Mouse (Mus musculus): ENCODE results near the gene Wfdc6b. TPM values are rescaled to one million over a fixed set of nuclear protein-coding genes. Genes with fewer than 3 reads are reported as not detected.

The Wfdc6b gene
- polyA plus RNA-seq, 1 experiment from 2014 or later = not detected

DNA sequence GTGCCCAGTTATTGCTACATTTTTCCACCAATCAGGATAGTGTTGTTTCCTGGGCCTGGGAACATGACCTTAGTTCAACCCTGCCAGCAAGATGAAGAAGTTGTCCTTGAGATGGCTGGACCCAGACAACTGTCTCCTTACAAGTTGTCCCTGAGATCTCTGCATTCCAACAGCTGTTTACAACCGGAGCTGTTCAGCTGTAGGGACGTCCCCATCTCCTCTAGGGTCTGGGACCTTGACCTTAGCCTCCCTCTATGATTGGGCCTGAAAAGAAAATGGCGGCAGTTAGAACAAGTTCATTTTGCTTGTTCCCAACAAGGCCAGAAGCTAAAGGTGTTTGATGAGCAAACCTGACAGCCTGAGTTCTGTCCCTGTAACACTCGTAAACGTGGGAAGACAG, 5.7 kb downstream of the Wfdc6b start:
- Histone ChIP-seq H3K4me1 (no peaks in the 10 kb centered on the region), H3K9ac (no peak overlapping the region), H3K4me3 (no peak overlapping the region), H3K27ac (no peak overlapping the region), H3K36me3 (no peaks in the 10 kb centered on the region), H3K9me3 (no peaks in the 10 kb centered on the region), H3K4me2 (replicated peaks) (no peak overlapping the region), H3K27me3 (replicated peaks) (no peaks in the 10 kb centered on the region)
- WGBS = 77% methylated on average over 5 of the region's 5 CpGs
- ATAC-seq (ENCODE audit: low FRiP score, low read depth) = no peak

GRCm38 (mm10) chr2:164621775-164622174, 8.5 kb downstream of the Wfdc6b start:
- H3K9ac ChIP-seq = no peak overlapping the region
- no peak overlapping the region for H3K4me2 ChIP-seq (replicated peaks)
- 86% methylated on average over 4 of the region's 4 CpGs for WGBS
- H3K9me3 ChIP-seq = no peaks in the 10 kb centered on the region
- ATAC-seq (ENCODE audit: low FRiP score, low read depth) = no peak
- H3K4me1 ChIP-seq = no peaks in the 10 kb centered on the region
- no peak overlapping the region for H3K27ac ChIP-seq
- H3K36me3 ChIP-seq = no peaks in the 10 kb centered on the region
- H3K4me3 ChIP-seq = no peak overlapping the region
- H3K27me3 ChIP-seq (replicated peaks) = no peaks in the 10 kb centered on the region

GRCm38 (mm10) chr2:164635266-164635665, 21.9 kb downstream of the Wfdc6b start:
- no peaks in the 10 kb centered on the region for H3K36me3 ChIP-seq
- no peak overlapping the region for H3K9ac ChIP-seq
- no peak overlapping the region for H3K4me3 ChIP-seq
- no peaks in the 10 kb centered on the region for H3K27me3 ChIP-seq (replicated peaks)
- H3K4me1 ChIP-seq = no peaks in the 10 kb centered on the region
- no peaks in the 10 kb centered on the region for H3K9me3 ChIP-seq
- H3K27ac ChIP-seq = no peak overlapping the region
- 77% methylated on average over 9 of the region's 9 CpGs for WGBS
- no peak overlapping the region for H3K4me2 ChIP-seq (replicated peaks)
- ATAC-seq (ENCODE audit: low FRiP score, low read depth) = no peak

DNA sequence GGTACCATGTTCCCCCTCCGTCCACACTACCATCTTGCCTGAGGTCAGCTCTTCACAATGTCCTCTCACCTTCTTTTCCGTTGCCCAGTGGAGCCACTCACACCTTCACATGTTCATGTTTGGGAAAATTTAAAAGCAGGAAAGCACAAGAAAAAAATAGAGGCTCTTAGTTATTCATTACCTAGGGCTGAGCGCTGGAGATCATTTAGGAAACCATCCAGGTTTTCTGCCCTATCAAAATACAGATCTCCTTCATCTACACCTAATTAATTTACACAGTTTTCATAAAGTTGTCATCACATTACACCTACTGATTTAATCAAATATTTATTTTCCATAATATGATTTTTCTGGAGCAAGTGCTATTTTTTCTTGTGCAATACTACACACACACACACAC, 25.4 kb downstream of the Wfdc6b start, which contains the start of gene Wfdc16:
Wfdc16 (minus strand) TSS at position 101 of the 400 bp plus-strand sequence.
- H3K36me3 ChIP-seq = no peaks in the 10 kb centered on the region
- ATAC-seq (ENCODE audit: low FRiP score, low read depth) = no peak
- 85% methylated on average over 3 of the region's 3 CpGs for WGBS
- H3K27ac ChIP-seq = no peak within 1 kb of the TSS
- no peaks in the 10 kb centered on the region for H3K4me1 ChIP-seq
- no peak within 1 kb of the TSS for H3K4me2 ChIP-seq (replicated peaks)
- H3K9ac ChIP-seq = no peak within 1 kb of the TSS
- no peak within 1 kb of the TSS for H3K4me3 ChIP-seq
- no peaks in the 10 kb centered on the region for H3K27me3 ChIP-seq (replicated peaks)
- H3K9me3 ChIP-seq = no peaks in the 10 kb centered on the region

DNA sequence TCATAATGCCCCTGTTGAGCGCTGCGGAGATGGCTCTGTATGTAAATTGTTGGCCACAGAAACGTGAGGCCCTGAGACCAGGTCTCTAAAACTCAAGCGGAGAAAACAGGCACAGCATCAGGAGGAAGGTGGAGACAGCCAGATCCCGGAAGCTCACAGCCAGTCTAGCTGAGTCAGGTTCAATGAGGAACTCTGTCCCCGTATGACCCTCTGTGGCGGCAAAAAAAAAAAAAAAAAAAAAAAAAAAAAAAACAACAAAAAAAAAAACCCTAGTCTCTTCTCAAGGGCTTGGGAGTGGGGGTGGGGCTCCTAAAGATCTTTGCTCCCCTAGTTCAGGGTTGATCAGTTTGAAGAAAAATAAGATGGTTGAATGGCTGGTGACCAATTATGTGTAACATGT, 27.8 kb downstream of the Wfdc6b start:
- Histone ChIP-seq H3K36me3 (no peaks in the 10 kb centered on the region), H3K27ac (no peak overlapping the region), H3K4me1 (no peaks in the 10 kb centered on the region), H3K9me3 (no peaks in the 10 kb centered on the region), H3K27me3 (replicated peaks) (no peaks in the 10 kb centered on the region), H3K4me2 (replicated peaks) (no peak overlapping the region), H3K4me3 (no peak overlapping the region), H3K9ac (no peak overlapping the region)
- no peak for ATAC-seq (ENCODE audit: low FRiP score, low read depth)
- WGBS = 64% methylated on average over 7 of the region's 7 CpGs

- H3K4me3 ChIP-seq = no peak overlapping the region
- H3K9me3 ChIP-seq = no peaks in the 10 kb centered on the region
- 80% methylated on average over 13 of the region's 13 CpGs for WGBS
- no peak overlapping the region for H3K27ac ChIP-seq
- ATAC-seq (ENCODE audit: low FRiP score, low read depth) = no peak
- H3K4me1 ChIP-seq = no peaks in the 10 kb centered on the region
- H3K27me3 ChIP-seq (replicated peaks) = no peaks in the 10 kb centered on the region
- no peak overlapping the region for H3K9ac ChIP-seq
- H3K36me3 ChIP-seq = no peaks in the 10 kb centered on the region
- H3K4me2 ChIP-seq (replicated peaks) = no peak overlapping the region
Measured at GRCm38 (mm10) chr2:164641881-164642673, 28.8 kb downstream of the Wfdc6b start.

- no peaks in the 10 kb centered on the region for H3K4me1 ChIP-seq
- H3K9ac ChIP-seq = no peak within 1 kb of the TSS
- no peaks in the 10 kb centered on the region for H3K27me3 ChIP-seq (replicated peaks)
- H3K4me2 ChIP-seq (replicated peaks) = no peak within 1 kb of the TSS
- 15% methylated on average over 11 of the region's 11 CpGs for WGBS
- ATAC-seq (ENCODE audit: low FRiP score, low read depth) = no peak
- H3K36me3 ChIP-seq = no peaks in the 10 kb centered on the region
- no peak within 1 kb of the TSS for H3K4me3 ChIP-seq
- no peak within 1 kb of the TSS for H3K27ac ChIP-seq
- no peaks in the 10 kb centered on the region for H3K9me3 ChIP-seq
Measured at GRCm38 (mm10) chr2:164655858-164656257, 42.5 kb downstream of the Wfdc6b start, which contains the start of gene Wfdc10. Gene Wfdc10 (plus strand): TSS chr2:164656046.

DNA sequence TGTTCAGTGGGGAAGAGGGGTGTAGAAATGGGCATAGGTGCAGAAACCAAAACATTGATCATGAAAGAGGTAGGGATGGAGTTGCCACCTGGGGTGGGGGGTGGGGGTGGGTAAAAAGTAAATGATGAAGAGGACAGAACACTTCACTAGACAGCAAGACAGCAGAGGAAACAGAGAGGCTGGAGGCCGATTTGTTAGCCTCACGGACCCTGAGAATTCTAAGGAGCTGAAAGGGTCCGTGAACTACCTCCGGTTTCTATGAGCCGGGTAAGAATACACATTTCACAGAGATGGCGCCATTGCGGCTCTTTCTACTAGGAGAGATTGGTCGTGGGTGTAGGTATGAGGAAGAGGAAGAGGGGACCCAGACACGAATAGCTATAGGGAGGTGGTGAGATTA, 43.2 kb downstream of the Wfdc6b start, which contains the start of gene Wfdc9:
Wfdc9 (minus strand) TSS at position 101 of the 400 bp plus-strand sequence.
- WGBS = 85% methylated on average over 9 of the region's 9 CpGs
- Histone ChIP-seq H3K27ac (no peak within 1 kb of the TSS), H3K27me3 (replicated peaks) (no peaks in the 10 kb centered on the region), H3K4me1 (no peaks in the 10 kb centered on the region), H3K9me3 (no peaks in the 10 kb centered on the region), H3K4me3 (no peak within 1 kb of the TSS), H3K36me3 (no peaks in the 10 kb centered on the region), H3K9ac (no peak within 1 kb of the TSS), H3K4me2 (replicated peaks) (no peak within 1 kb of the TSS)
- no peak for ATAC-seq (ENCODE audit: low FRiP score, low read depth)

DNA sequence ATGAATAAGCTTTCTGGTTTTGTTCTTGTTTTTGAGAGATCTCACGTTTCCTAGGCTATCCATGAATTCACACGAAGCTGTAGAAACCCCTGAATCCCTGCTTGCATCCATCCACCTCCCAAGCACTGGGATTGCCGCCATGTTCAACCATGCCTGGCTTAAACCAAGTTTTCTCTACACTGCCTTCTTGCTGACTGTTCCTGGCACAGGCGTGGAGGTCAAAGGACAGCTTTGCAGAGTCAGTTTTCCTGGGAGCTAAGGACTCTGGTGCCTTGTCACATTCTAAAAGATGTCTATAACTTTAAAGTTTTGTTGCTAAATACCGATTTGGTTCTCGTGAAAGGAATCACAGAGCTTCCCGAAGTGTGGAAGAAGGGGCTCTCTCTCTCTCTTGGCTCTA, 51.5 kb downstream of the Wfdc6b start:
- H3K36me3 ChIP-seq = no peaks in the 10 kb centered on the region
- WGBS = 89% methylated on average over 7 of the region's 7 CpGs

More for the DNA sequence above, 51.5 kb downstream of the Wfdc6b start:
- no peak overlapping the region for H3K27ac ChIP-seq
- H3K9ac ChIP-seq = no peak overlapping the region
- no peak overlapping the region for H3K4me3 ChIP-seq
- H3K27me3 ChIP-seq (replicated peaks) = no peaks in the 10 kb centered on the region
- H3K4me1 ChIP-seq = no peaks in the 10 kb centered on the region
- no peak overlapping the region for H3K4me2 ChIP-seq (replicated peaks)
- no peak for ATAC-seq (ENCODE audit: low FRiP score, low read depth)
- H3K9me3 ChIP-seq = no peaks in the 10 kb centered on the region

Other genes starting within 250 kb of the Wfdc6b start
- 0.28 TPM in 1 of 2 replicates, not detected in the other for gene Slpi, start 224.4 kb upstream of the Wfdc6b start, polyA plus RNA-seq (2016; fragmentation: Nextera tagmentation; extraction: Ambion mirVana)
- gene Rbpjl, start 210.4 kb upstream of the Wfdc6b start, polyA plus RNA-seq (2016; fragmentation: Nextera tagmentation; extraction: Ambion mirVana) = 0.13 and 0.18 TPM in 2 replicates
- 8.2 and 9.0 TPM in 2 replicates for gene Matn4, start 208.4 kb upstream of the Wfdc6b start, polyA plus RNA-seq (2016; fragmentation: Nextera tagmentation; extraction: Ambion mirVana)
- gene Sdc4, start 169.6 kb upstream of the Wfdc6b start, polyA plus RNA-seq (2016; fragmentation: Nextera tagmentation; extraction: Ambion mirVana) = 9.7 and 11.7 TPM in 2 replicates
- 72.8 and 82.7 TPM in 2 replicates for gene Sys1, start 156.6 kb upstream of the Wfdc6b start, polyA plus RNA-seq (2016; fragmentation: Nextera tagmentation; extraction: Ambion mirVana)
- 6.0 and 6.5 TPM in 2 replicates for gene Gm20458, start 152.6 kb upstream of the Wfdc6b start, polyA plus RNA-seq (2016; fragmentation: Nextera tagmentation; extraction: Ambion mirVana)
- gene Trp53tg5, start 139.8 kb upstream of the Wfdc6b start, polyA plus RNA-seq (2016; fragmentation: Nextera tagmentation; extraction: Ambion mirVana) = not detected in 2 replicates
- 5.8 and 7.0 TPM in 2 replicates for gene Dbndd2, start 127.4 kb upstream of the Wfdc6b start, polyA plus RNA-seq (2016; fragmentation: Nextera tagmentation; extraction: Ambion mirVana)
- 50.0 and 55.3 TPM in 2 replicates for gene Pigt, start 116.0 kb upstream of the Wfdc6b start, polyA plus RNA-seq (2016; fragmentation: Nextera tagmentation; extraction: Ambion mirVana)
- gene Wfdc2, start 51.1 kb upstream of the Wfdc6b start, polyA plus RNA-seq (2016; fragmentation: Nextera tagmentation; extraction: Ambion mirVana) = 5.1 and 6.5 TPM in 2 replicates
- not detected in 2 replicates for gene Spint3, start 40.1 kb upstream of the Wfdc6b start, polyA plus RNA-seq (2016; fragmentation: Nextera tagmentation; extraction: Ambion mirVana)
- gene Wfdc6a, start 28.1 kb upstream of the Wfdc6b start, polyA plus RNA-seq (2016; fragmentation: Nextera tagmentation; extraction: Ambion mirVana) = not detected in 2 replicates
- gene Eppin, start 19.9 kb upstream of the Wfdc6b start, polyA plus RNA-seq (2016; fragmentation: Nextera tagmentation; extraction: Ambion mirVana) = not detected in 2 replicates
- not detected in 2 replicates for gene Wfdc8, start 104 bp downstream of the Wfdc6b start, polyA plus RNA-seq (2016; fragmentation: Nextera tagmentation; extraction: Ambion mirVana)
- not detected in 2 replicates for gene Wfdc16, start 25.3 kb downstream of the Wfdc6b start, polyA plus RNA-seq (2016; fragmentation: Nextera tagmentation; extraction: Ambion mirVana)
- 0.48 and 0.51 TPM in 2 replicates for gene Wfdc10, start 42.5 kb downstream of the Wfdc6b start, polyA plus RNA-seq (2016; fragmentation: Nextera tagmentation; extraction: Ambion mirVana)
- not detected in 2 replicates for gene Wfdc9, start 43.1 kb downstream of the Wfdc6b start, polyA plus RNA-seq (2016; fragmentation: Nextera tagmentation; extraction: Ambion mirVana)
- gene Wfdc11, start 60.6 kb downstream of the Wfdc6b start, polyA plus RNA-seq (2016; fragmentation: Nextera tagmentation; extraction: Ambion mirVana) = not detected in 2 replicates
- not detected in 2 replicates for gene Wfdc13, start 71.6 kb downstream of the Wfdc6b start, polyA plus RNA-seq (2016; fragmentation: Nextera tagmentation; extraction: Ambion mirVana)
- not detected in 2 replicates for gene Spint4, start 85.0 kb downstream of the Wfdc6b start, polyA plus RNA-seq (2016; fragmentation: Nextera tagmentation; extraction: Ambion mirVana)
- gene Spint5, start 101.8 kb downstream of the Wfdc6b start, polyA plus RNA-seq (2016; fragmentation: Nextera tagmentation; extraction: Ambion mirVana) = not detected in 2 replicates
- gene Wfdc3, start 132.4 kb downstream of the Wfdc6b start, polyA plus RNA-seq (2016; fragmentation: Nextera tagmentation; extraction: Ambion mirVana) = 0.44 and 0.72 TPM in 2 replicates
- 85.6 and 92.2 TPM in 2 replicates for gene Dnttip1, start 132.5 kb downstream of the Wfdc6b start, polyA plus RNA-seq (2016; fragmentation: Nextera tagmentation; extraction: Ambion mirVana)
- 311 and 340 TPM in 2 replicates for gene Ube2c, start 156.4 kb downstream of the Wfdc6b start, polyA plus RNA-seq (2016; fragmentation: Nextera tagmentation; extraction: Ambion mirVana)
- 26.2 and 36.5 TPM in 2 replicates for gene Tnnc2, start 166.4 kb downstream of the Wfdc6b start, polyA plus RNA-seq (2016; fragmentation: Nextera tagmentation; extraction: Ambion mirVana)
- 14.2 and 15.6 TPM in 2 replicates for gene Snx21, start 172.3 kb downstream of the Wfdc6b start, polyA plus RNA-seq (2016; fragmentation: Nextera tagmentation; extraction: Ambion mirVana)
- 15.9 and 19.6 TPM in 2 replicates for gene Acot8, start 191.4 kb downstream of the Wfdc6b start, polyA plus RNA-seq (2016; fragmentation: Nextera tagmentation; extraction: Ambion mirVana)
- gene Zswim3, start 191.6 kb downstream of the Wfdc6b start, polyA plus RNA-seq (2016; fragmentation: Nextera tagmentation; extraction: Ambion mirVana) = 11.8 and 14.1 TPM in 2 replicates
- gene Zswim1, start 209.2 kb downstream of the Wfdc6b start, polyA plus RNA-seq (2016; fragmentation: Nextera tagmentation; extraction: Ambion mirVana) = 22.8 and 23.7 TPM in 2 replicates
- not detected in 2 replicates for gene Spata25, start 215.0 kb downstream of the Wfdc6b start, polyA plus RNA-seq (2016; fragmentation: Nextera tagmentation; extraction: Ambion mirVana)
- 105 and 114 TPM in 2 replicates for gene Ctsa, start 219.4 kb downstream of the Wfdc6b start, polyA plus RNA-seq (2016; fragmentation: Nextera tagmentation; extraction: Ambion mirVana)
- gene Neurl2, start 219.9 kb downstream of the Wfdc6b start, polyA plus RNA-seq (2016; fragmentation: Nextera tagmentation; extraction: Ambion mirVana) = 4.5 and 5.6 TPM in 2 replicates
- 87.9 and 93.1 TPM in 2 replicates for gene Pltp, start 244.2 kb downstream of the Wfdc6b start, polyA plus RNA-seq (2016; fragmentation: Nextera tagmentation; extraction: Ambion mirVana)